Mouse (Mus musculus) retina, adult 2 months (tissue): ENCODE measurements around the gene Irak4.

ENCODE experiments used
- DNase-seq: peaks from one replicate; pipeline ENCODE4 v3.0.0-alpha.2; 2012; ENCODE audit warnings: low read depth, low spot score

Gene Irak4

GRCm38 (mm10) chr15:94620909-94621308 is 77.5 kb downstream of the Irak4 start:
- no peak for DNase-seq

- DNase-seq, result no peak
Observed at GRCm38 (mm10) chr15:94628463-94628829, 85.0 kb downstream of the Irak4 start.

- no peak for DNase-seq
Observed at GRCm38 (mm10) chr15:94628830-94629601, 85.6 kb downstream of the Irak4 start, which contains the start of gene Tmem117. Tmem117 (plus strand) TSS chr15:94629232.

- DNase-seq, result no peak
Observed at GRCm38 (mm10) chr15:94630553-94630952, 87.1 kb downstream of the Irak4 start.
